Mouse (Mus musculus): Measurements from ENCODE around the gene Trpm8. TPM values are rescaled to one million over a fixed set of nuclear protein-coding genes. Genes with fewer than 3 reads are reported as not detected.

Trpm8 gene
- polyA plus RNA-seq, 1 experiment from 2014 or later, result not detected

DNA sequence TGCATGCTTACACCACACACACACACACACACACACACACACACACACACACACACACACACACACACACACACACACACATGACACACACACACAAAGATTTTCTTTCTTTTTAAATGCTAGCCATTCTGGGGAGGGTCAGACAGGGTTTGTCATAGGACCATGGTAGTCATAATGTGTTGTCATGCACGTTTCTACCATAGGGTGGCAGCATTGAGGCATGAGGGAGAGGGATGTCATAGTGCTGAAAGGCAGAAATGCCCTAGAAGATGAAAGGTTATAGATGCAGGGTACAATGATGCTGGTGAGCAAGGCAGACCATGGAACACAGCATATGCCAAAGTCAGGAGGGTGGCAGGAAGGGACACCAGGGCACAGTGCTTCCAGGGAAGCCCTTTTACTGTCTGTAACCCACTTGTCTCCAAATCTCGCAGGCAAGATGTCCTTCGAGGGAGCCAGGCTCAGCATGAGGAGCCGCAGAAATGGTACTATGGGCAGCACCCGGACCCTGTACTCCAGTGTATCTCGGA lies 41.1 kb downstream of the Trpm8 start:
- Histone ChIP-seq H3K4me2 (ENCODE audit: low read depth) (no peak overlapping the region), H3K36me3 (ENCODE audit: control insufficient read depth, insufficient read depth, low read length) (no peaks in the 10 kb centered on the region), H3K27me3 (ENCODE audit: control insufficient read depth, insufficient read depth, low read length) (no peaks in the 10 kb centered on the region), H3K9me3 (ENCODE audit: control insufficient read depth, low read length) (no peaks in the 10 kb centered on the region), H3K9ac (ENCODE audit: low read length) (no peak overlapping the region), H3K4me1 (ENCODE audit: control insufficient read depth, insufficient read depth, low read length) (no peaks in the 10 kb centered on the region), H3K4me3 (ENCODE audit: low read depth, low read length) (no peak overlapping the region), H3K27ac (ENCODE audit: low read depth, low read length) (no peak overlapping the region)
- WGBS, result 78% methylated on average over 6 of the region's 6 CpGs
- no peak for ATAC-seq (ENCODE audit: insufficient read depth, low FRiP score, low TSS enrichment)
- peak; percentile 63 for DNase-seq (ENCODE audit: low spot score)

GRCm38 (mm10) chr1:88320821-88321395 lies 43.4 kb downstream of the Trpm8 start:
- WGBS, result 82% methylated on average over 7 of the region's 7 CpGs
- DNase-seq (ENCODE audit: low spot score) (no peak), ATAC-seq (ENCODE audit: insufficient read depth, low FRiP score, low TSS enrichment) (no peak)
- Histone ChIP-seq H3K27me3 (ENCODE audit: control insufficient read depth, insufficient read depth, low read length) (no peaks in the 10 kb centered on the region), H3K9me3 (ENCODE audit: control insufficient read depth, low read length) (no peaks in the 10 kb centered on the region), H3K27ac (ENCODE audit: low read depth, low read length) (no peak overlapping the region), H3K4me1 (ENCODE audit: control insufficient read depth, insufficient read depth, low read length) (no peaks in the 10 kb centered on the region), H3K36me3 (ENCODE audit: control insufficient read depth, insufficient read depth, low read length) (no peaks in the 10 kb centered on the region), H3K4me2 (ENCODE audit: low read depth) (no peak overlapping the region), H3K4me3 (ENCODE audit: low read depth, low read length) (no peak overlapping the region), H3K9ac (ENCODE audit: low read length) (no peak overlapping the region)

DNA sequence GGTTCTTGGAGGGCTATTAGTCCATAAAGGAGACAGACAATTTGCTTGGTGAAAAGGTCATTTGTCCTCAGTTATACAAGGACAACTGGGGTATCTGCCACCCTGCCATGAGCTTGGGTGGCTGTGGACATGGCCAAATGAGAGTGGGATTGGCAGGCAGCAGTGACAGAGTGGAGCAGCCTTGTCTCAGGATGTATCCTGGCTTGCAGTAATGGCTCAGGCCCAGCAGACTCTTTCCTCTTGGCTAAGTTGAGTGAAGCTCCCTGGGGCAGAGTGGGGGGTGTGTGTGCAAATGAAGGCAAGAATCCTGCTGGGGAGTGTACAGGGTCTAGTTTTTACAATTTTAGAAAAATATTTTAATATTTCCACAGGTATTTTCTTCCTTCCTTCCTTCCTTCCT lies 44.7 kb downstream of the Trpm8 start:
- no peak overlapping the region for H3K9ac ChIP-seq (ENCODE audit: low read length)
- H3K4me3 ChIP-seq (ENCODE audit: low read depth, low read length), result no peak overlapping the region
- H3K36me3 ChIP-seq (ENCODE audit: control insufficient read depth, insufficient read depth, low read length), result no peaks in the 10 kb centered on the region
- H3K4me1 ChIP-seq (ENCODE audit: control insufficient read depth, insufficient read depth, low read length), result no peaks in the 10 kb centered on the region
- DNase-seq (ENCODE audit: low spot score), result no peak
- H3K27me3 ChIP-seq (ENCODE audit: control insufficient read depth, insufficient read depth, low read length), result no peaks in the 10 kb centered on the region
- no peak for ATAC-seq (ENCODE audit: insufficient read depth, low FRiP score, low TSS enrichment)
- no peak overlapping the region for H3K27ac ChIP-seq (ENCODE audit: low read depth, low read length)
- no peaks in the 10 kb centered on the region for H3K9me3 ChIP-seq (ENCODE audit: control insufficient read depth, low read length)
- no peak overlapping the region for H3K4me2 ChIP-seq (ENCODE audit: low read depth)

DNA sequence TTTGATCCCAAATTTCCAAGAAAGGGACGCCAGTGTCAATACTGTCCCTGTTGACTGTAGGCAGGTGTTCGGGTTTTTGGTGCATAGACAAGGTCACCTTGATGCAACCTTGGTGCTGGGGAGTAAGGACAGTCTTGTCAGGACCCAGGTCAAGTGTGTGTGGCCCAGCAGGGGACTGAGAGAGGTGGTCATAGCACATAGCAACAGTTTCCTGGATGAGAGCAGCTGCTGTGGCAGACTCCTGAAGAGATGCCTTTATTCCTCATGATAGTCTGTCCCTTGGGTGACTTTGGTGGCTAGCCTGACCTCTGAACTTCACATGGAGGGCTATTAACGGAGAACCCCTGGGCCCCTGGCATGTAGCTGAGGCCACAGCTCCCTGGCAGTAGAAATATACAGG lies 45.6 kb downstream of the Trpm8 start:
- Histone ChIP-seq H3K9ac (ENCODE audit: low read length) (no peak overlapping the region), H3K4me1 (ENCODE audit: control insufficient read depth, insufficient read depth, low read length) (no peaks in the 10 kb centered on the region), H3K27ac (ENCODE audit: low read depth, low read length) (no peak overlapping the region), H3K4me3 (ENCODE audit: low read depth, low read length) (no peak overlapping the region), H3K9me3 (ENCODE audit: control insufficient read depth, low read length) (no peaks in the 10 kb centered on the region), H3K36me3 (ENCODE audit: control insufficient read depth, insufficient read depth, low read length) (no peaks in the 10 kb centered on the region), H3K27me3 (ENCODE audit: control insufficient read depth, insufficient read depth, low read length) (no peaks in the 10 kb centered on the region), H3K4me2 (ENCODE audit: low read depth) (no peak overlapping the region)
- no peak for DNase-seq (ENCODE audit: low spot score)
- WGBS, result 85% methylated on average over 3 of the region's 3 CpGs
- ATAC-seq (ENCODE audit: insufficient read depth, low FRiP score, low TSS enrichment), result no peak

DNA sequence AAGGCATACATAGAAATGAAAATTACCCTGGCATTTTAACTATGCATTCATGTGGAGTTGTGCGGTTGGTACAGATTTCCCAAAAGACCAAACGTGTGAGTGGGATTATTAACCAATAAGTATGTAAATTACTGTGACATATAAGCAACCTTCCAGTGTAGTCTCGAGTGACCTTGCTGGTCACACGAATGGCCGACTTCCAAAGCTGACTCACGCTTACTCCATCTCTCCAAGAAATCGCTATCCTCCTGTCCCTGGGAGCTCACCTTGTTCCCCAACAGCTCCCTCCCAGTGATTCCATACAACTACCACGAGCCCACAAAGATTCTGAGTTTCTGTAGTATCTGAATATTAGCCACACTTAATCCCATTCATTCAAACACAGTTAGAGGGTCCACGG lies 62.0 kb downstream of the Trpm8 start:
- Histone ChIP-seq H3K4me3 (ENCODE audit: low read depth, low read length) (no peak overlapping the region), H3K9me3 (ENCODE audit: control insufficient read depth, low read length) (no peaks in the 10 kb centered on the region), H3K36me3 (ENCODE audit: control insufficient read depth, insufficient read depth, low read length) (no peaks in the 10 kb centered on the region), H3K27ac (ENCODE audit: low read depth, low read length) (no peak overlapping the region), H3K9ac (ENCODE audit: low read length) (no peak overlapping the region), H3K4me2 (ENCODE audit: low read depth) (no peak overlapping the region), H3K27me3 (ENCODE audit: control insufficient read depth, insufficient read depth, low read length) (no peaks in the 10 kb centered on the region), H3K4me1 (ENCODE audit: control insufficient read depth, insufficient read depth, low read length) (no peaks in the 10 kb centered on the region)
- ATAC-seq (ENCODE audit: insufficient read depth, low FRiP score, low TSS enrichment) (no peak), DNase-seq (ENCODE audit: low spot score) (no peak)
- 88% methylated on average over 9 of the region's 9 CpGs for WGBS

- Histone ChIP-seq H3K9me3 (ENCODE audit: control insufficient read depth, low read length) (no peaks in the 10 kb centered on the region), H3K4me3 (ENCODE audit: low read depth, low read length) (no peak overlapping the region), H3K36me3 (ENCODE audit: control insufficient read depth, insufficient read depth, low read length) (no peaks in the 10 kb centered on the region), H3K9ac (ENCODE audit: low read length) (no peak overlapping the region), H3K27me3 (ENCODE audit: control insufficient read depth, insufficient read depth, low read length) (no peaks in the 10 kb centered on the region), H3K4me1 (ENCODE audit: control insufficient read depth, insufficient read depth, low read length) (no peaks in the 10 kb centered on the region), H3K27ac (ENCODE audit: low read depth, low read length) (no peak overlapping the region), H3K4me2 (ENCODE audit: low read depth) (no peak overlapping the region)
- 95% methylated on average over 3 of the region's 3 CpGs for WGBS
- no peak for ATAC-seq (ENCODE audit: insufficient read depth, low FRiP score, low TSS enrichment)
- no peak for DNase-seq (ENCODE audit: low spot score)
Observed at GRCm38 (mm10) chr1:88342615-88343014, 65.2 kb downstream of the Trpm8 start.

DNA sequence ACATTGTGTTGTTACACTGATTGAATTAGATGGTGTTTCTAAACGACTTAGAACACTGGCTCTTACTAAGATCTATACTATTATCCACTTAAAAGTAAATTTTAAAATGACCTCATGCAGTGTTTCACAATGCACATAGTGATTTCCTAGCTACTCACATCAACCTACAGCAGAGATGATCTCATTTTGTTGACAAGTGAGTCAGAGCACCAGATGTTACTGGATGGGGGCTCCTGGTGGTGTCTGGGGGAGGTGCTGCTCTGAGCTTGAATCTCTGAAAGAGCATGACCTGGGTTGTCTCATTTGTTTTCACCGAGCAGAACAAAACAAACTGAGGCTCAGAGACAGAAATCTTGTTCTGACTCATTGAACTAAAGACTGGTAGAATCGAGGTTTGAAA lies 68.1 kb downstream of the Trpm8 start:
- Histone ChIP-seq H3K4me3 (ENCODE audit: low read depth, low read length) (no peak overlapping the region), H3K9ac (ENCODE audit: low read length) (no peak overlapping the region), H3K9me3 (ENCODE audit: control insufficient read depth, low read length) (no peaks in the 10 kb centered on the region), H3K4me1 (ENCODE audit: control insufficient read depth, insufficient read depth, low read length) (no peaks in the 10 kb centered on the region), H3K27me3 (ENCODE audit: control insufficient read depth, insufficient read depth, low read length) (no peaks in the 10 kb centered on the region), H3K36me3 (ENCODE audit: control insufficient read depth, insufficient read depth, low read length) (no peaks in the 10 kb centered on the region), H3K4me2 (ENCODE audit: low read depth) (no peak overlapping the region), H3K27ac (ENCODE audit: low read depth, low read length) (no peak overlapping the region)
- WGBS, result 43% methylated on average over 3 of the region's 3 CpGs
- ATAC-seq (ENCODE audit: insufficient read depth, low FRiP score, low TSS enrichment) (no peak), DNase-seq (ENCODE audit: low spot score) (no peak)

DNA sequence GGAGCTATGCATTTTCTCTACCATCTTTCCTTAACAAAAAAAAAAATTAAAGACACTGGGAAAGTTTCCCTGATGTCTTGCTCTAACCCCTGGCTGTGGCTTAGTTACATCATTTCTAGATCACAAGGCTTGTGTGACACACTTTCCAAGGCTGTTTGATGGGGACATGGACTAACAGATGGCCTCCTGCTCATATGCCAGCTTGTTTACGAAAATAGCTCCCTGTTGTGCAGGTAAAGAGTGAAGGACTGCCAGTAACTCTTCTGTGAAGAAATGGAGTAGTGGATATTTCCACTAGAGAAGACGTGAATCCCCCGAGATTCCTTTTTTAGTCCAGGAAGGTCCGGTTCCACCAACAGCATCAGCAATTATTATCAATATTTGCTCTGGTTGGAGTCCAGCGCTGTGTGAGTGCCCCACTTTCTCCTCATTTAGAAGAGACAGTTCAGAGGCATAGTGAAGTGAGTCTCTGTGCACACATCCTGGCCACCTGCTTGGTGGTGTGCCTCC lies 71.1 kb downstream of the Trpm8 start:
- no peaks in the 10 kb centered on the region for H3K4me1 ChIP-seq (ENCODE audit: control insufficient read depth, insufficient read depth, low read length)
- H3K27me3 ChIP-seq (ENCODE audit: control insufficient read depth, insufficient read depth, low read length), result no peaks in the 10 kb centered on the region
- H3K9me3 ChIP-seq (ENCODE audit: control insufficient read depth, low read length), result no peaks in the 10 kb centered on the region
- 90% methylated on average over 5 of the region's 5 CpGs for WGBS
- H3K9ac ChIP-seq (ENCODE audit: low read length), result no peak overlapping the region
- H3K4me3 ChIP-seq (ENCODE audit: low read depth, low read length), result no peak overlapping the region
- ATAC-seq (ENCODE audit: insufficient read depth, low FRiP score, low TSS enrichment), result no peak
- H3K4me2 ChIP-seq (ENCODE audit: low read depth), result no peak overlapping the region
- no peak overlapping the region for H3K27ac ChIP-seq (ENCODE audit: low read depth, low read length)
- H3K36me3 ChIP-seq (ENCODE audit: control insufficient read depth, insufficient read depth, low read length), result no peaks in the 10 kb centered on the region
- DNase-seq (ENCODE audit: low spot score), result no peak

GRCm38 (mm10) chr1:88350761-88351160 lies 73.3 kb downstream of the Trpm8 start:
- H3K4me2 ChIP-seq (ENCODE audit: low read depth), result no peak overlapping the region
- H3K9ac ChIP-seq (ENCODE audit: low read length), result no peak overlapping the region
- DNase-seq (ENCODE audit: low spot score), result no peak
- no peaks in the 10 kb centered on the region for H3K9me3 ChIP-seq (ENCODE audit: control insufficient read depth, low read length)
- H3K36me3 ChIP-seq (ENCODE audit: control insufficient read depth, insufficient read depth, low read length), result no peaks in the 10 kb centered on the region
- WGBS, result 88% methylated on average over 9 of the region's 9 CpGs
- H3K27me3 ChIP-seq (ENCODE audit: control insufficient read depth, insufficient read depth, low read length), result no peaks in the 10 kb centered on the region
- H3K27ac ChIP-seq (ENCODE audit: low read depth, low read length), result no peak overlapping the region
- no peak overlapping the region for H3K4me3 ChIP-seq (ENCODE audit: low read depth, low read length)
- no peaks in the 10 kb centered on the region for H3K4me1 ChIP-seq (ENCODE audit: control insufficient read depth, insufficient read depth, low read length)
- ATAC-seq (ENCODE audit: insufficient read depth, low FRiP score, low TSS enrichment), result no peak

Data from neural tube, embryonic 11.5 days (tissue).